Mouse (Mus musculus): ENCODE measurements around the gene Atl2.

Atl2 gene

GRCm38 (mm10) chr17:79897666-79898065 is 1.7 kb upstream of the Atl2 start:
- no peak for DNase-seq (ENCODE audit: low spot score)

DNA sequence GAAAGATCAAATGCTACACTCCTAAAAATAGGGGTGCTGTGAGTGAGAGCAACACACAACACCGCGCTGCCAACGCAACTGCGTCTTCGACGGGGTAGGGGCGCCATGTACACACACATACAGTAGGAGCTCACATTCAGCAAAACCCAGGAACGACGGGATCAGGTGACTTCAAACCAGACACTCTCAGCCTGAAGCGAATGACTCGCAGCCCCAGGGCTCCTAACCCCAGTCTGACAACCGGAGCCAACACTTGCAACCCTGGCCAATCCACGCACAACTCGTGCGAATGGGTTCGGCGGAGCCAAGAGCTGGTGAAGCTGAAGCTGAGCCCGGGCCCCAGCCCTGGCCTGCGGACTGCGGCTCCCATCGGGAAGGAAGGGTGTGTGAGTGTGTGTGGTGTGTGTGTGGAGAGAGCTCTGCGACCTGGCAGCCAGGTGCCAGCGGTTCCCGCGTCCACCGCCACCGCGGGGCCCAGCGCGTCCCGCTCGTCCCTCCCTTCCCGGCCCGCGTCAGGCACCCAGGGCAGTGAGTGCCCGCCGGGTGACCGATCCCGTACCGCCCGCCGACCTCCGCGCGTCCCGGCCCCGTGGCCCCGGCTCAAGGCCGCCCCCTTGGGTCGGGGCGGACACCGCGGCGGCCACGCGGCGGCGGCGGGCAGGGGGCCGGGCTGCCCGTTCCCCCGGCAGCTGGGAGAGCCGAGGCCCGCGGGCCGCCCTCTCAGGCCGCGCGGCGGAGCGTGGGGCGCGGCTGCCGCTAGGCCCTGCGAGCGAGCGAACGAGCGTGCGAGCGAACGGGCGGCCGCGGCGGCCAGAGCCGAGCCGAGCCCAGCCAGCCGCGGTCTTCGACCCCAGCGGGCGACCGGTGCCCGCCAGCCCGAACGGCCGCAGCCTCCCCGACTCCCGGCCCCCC is 696 bp downstream of the Atl2 start:
- no peak for DNase-seq (ENCODE audit: low spot score)

GRCm38 (mm10) chr17:79894054-79894453 is 1.9 kb downstream of the Atl2 start:
- no peak for DNase-seq (ENCODE audit: low spot score)

DNA sequence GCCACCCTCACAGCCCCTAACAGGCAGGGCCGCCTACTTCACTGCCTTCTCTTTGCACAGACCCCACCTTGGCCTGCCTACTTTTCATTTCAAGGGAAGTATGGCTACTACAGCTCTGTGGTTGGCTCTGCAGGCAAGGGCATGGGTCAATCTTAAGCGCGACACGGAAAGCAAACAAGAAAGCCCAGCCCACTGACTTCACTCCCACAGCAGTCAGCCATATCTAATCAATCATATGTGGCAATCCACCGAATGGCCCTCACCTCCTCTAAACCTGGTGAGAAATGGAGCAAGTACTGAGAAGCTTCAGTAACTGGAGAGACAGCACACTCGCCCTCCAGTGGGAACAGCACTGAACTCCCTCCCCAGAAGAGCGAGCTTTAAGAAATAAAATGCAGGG is 4.0 kb downstream of the Atl2 start:
- DNase-seq (ENCODE audit: low spot score): no peak

- DNase-seq (ENCODE audit: low spot score): no peak
These were observed 8.0 kb downstream of the Atl2 start for GRCm38 (mm10) chr17:79887926-79888325.

DNA sequence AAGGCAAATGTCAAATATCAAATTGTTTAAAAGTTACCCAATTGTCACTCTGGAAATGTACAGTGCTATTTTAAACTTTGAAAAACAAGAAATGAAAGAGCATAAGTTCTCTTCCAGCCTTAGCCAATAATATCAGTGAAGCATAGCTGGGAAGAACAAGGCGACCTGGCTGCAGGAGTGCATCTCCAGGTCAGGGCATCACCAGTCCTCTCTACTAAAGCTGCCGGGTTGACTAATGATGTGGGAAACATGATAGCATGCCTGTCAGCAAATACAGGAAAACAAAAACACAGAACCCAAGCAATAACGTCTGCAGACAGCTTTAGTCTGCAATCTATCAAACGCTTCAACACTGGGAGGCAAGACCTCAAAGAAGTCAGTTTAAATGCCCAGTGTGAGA is 12.7 kb downstream of the Atl2 start:
- no peak for DNase-seq (ENCODE audit: low spot score)

DNA sequence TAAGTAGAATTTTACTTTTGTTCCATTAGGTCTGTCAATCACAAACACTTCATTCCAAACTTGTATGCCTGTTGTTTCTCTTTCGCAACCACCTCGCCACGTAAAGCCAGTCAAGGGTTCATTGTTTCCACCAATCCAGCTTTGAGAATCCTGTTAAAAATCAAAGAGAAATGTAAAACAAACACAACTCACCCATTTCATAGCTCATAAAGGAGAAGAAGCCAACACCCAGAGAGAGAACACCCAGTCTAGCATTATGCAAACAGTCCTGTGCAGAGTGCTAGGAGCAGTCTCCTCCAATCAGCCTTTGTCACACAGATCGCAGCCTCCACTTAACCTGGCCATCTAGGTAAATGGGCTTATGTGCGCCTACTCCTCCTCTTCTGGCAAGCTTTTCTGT is 30.9 kb downstream of the Atl2 start:
- DNase-seq (ENCODE audit: low spot score): no peak

GRCm38 (mm10) chr17:79864503-79864902 is 31.4 kb downstream of the Atl2 start:
- no peak for DNase-seq (ENCODE audit: low spot score)

GRCm38 (mm10) chr17:79862038-79862437 is 33.9 kb downstream of the Atl2 start:
- DNase-seq (ENCODE audit: low spot score): peak; percentile 15

DNA sequence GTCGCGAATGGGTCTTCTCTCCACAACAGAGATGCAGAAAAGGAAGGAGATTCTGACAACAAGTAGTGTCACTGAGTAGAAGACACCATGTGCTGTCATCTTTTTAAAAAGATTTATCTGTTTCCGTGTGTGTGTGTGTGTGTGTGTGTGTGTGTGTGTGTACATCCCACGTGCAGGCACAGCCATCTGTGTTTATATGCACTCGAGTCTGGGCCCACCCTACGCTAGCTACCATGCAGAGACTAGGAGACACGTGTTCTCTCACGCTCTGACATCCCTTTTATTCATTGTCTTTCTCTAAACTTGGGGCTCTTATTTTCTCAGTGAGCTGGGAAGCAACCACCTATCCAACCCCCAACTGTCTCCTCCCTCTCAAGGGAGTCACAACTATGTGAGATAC is 40.4 kb downstream of the Atl2 start:
- DNase-seq (ENCODE audit: low spot score): no peak

DNA sequence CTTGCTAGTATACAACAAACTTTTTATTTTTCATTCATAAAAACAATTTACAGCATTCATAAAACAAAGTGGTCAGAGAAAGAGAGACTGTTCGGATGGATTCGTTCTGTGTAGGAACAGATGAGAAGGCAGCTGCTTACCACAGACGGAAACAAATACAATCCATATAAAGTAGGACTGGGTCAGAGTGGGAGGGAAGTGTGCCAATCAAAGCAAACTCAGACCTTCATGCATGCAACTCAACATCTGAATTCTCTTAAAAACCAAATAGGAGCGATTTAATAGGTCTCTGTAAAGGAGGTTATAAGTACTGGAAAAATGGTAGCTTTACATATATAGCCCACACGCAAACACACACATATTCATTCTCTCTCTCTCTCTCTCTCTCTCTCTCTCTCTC is 47.5 kb downstream of the Atl2 start:
- no peak for DNase-seq (ENCODE audit: low spot score)

DNA sequence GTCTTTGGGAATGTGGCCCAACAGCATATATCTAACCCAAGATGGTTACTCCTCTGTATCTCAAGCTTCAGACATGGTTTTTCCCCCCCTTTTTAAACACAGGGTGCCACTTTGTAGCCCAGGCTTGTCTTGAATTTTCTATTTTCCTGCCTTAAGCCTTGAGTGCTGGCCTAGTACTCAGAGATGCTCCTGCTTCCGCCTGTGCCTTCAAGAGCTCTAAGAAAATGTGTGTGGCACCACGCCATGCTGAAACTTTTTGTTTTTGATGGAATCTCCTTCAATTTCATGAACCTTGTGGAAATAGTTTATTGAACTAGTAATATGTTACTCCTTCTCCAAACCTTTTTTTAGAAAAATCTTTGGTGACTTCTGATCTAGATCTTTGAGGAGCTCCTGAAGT is 49.7 kb downstream of the Atl2 start:
- DNase-seq (ENCODE audit: low spot score): no peak

DNA sequence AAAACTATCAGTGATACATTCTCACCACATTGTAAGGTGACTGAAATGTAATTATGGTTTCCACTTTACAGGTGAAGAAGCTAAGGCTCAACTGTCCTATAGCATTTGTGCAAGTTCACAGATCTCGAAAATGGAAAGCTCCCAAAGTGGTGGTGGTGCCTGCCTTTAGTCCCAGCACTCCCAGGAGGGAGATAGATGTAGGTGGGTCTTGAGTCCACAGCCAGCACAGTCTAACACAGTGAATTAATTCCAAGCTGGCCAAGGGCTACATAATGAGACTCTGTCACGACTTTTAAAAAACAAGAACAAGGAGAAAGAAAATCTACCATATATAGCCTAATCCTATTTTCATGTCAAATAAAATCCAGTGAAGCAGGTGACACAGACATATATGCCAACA is 50.2 kb downstream of the Atl2 start:
- no peak for DNase-seq (ENCODE audit: low spot score)

DNA sequence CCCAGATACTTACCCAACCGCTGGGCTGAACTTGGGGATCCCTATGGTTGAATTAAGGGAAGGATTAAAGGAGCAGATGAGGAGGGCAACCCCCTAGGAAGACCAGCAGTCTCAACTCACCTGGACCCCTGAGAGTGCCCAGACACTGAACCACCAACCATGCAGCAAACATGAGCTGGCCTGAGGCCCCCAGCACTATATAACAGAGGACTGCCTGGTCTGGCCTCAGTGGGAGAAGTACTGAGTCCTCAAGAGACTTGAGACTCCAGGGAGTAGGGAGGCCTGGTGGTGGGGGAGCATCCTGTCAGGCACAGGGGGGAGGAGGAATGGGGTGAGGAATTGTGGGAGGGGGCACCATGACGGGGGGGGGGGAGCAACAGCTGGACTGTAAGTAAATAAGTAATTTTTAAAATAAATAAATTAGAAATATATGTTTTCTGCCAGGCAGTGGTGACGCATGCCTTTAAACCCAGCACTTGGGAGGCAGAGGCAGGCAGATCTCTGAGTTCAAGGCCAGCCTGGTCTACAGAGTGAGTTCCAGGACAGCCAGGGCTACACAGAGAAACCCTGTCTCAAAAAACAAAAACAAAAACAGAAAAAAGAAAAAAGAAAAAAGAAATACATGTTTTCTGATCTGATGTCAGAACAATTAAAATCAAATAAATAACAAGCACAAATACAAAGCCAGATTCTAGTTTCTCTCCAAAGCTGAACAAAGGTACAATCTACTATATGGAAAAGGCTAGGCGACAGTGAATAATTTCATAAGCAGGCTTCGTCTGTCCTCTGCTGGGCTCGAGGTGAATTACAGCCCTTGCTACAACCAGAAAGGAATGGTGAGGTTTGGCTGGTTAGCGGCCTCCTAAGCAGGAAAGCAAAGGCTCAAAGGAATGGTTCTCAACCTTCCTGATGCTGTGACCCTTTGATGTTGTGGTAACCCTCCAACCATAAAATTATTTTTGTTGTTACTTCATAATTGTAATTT is 55.4 kb downstream of the Atl2 start:
- DNase-seq (ENCODE audit: low spot score): no peak

GRCm38 (mm10) chr17:79836978-79837377 is 58.9 kb downstream of the Atl2 start:
- no peak for DNase-seq (ENCODE audit: low spot score)

- DNase-seq (ENCODE audit: low spot score): no peak
These were observed 60.1 kb downstream of the Atl2 start for GRCm38 (mm10) chr17:79835714-79836373.

GRCm38 (mm10) chr17:79832284-79832683 is 63.6 kb downstream of the Atl2 start:
- no peak for DNase-seq (ENCODE audit: low spot score)

DNA sequence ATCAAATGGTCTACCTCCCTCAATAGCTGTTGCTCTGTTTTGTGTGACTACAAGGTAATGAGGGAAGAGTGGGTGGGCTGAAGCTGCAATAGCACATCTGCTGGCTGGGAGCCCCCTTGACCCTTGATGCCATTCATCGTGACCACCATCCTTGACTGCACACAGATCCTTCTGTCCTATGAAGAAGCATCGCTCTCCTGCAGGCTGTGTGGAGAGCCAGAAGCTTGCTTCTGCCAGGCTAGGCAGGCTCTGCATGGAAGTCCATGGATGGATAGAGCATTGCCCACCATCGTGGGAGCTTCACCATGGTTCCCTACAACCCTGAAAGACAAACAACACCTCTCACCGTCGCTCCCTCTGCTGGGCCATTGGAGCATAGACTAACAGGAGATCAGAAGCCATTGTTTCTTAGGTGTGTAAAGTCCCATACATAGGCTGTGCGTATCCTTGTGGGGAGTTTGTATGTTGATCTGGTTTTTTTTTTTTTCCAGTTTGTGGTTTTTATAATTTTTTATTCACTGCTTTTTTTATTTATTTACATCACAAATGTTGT is 69.4 kb downstream of the Atl2 start:
- no peak for DNase-seq (ENCODE audit: low spot score)

DNA sequence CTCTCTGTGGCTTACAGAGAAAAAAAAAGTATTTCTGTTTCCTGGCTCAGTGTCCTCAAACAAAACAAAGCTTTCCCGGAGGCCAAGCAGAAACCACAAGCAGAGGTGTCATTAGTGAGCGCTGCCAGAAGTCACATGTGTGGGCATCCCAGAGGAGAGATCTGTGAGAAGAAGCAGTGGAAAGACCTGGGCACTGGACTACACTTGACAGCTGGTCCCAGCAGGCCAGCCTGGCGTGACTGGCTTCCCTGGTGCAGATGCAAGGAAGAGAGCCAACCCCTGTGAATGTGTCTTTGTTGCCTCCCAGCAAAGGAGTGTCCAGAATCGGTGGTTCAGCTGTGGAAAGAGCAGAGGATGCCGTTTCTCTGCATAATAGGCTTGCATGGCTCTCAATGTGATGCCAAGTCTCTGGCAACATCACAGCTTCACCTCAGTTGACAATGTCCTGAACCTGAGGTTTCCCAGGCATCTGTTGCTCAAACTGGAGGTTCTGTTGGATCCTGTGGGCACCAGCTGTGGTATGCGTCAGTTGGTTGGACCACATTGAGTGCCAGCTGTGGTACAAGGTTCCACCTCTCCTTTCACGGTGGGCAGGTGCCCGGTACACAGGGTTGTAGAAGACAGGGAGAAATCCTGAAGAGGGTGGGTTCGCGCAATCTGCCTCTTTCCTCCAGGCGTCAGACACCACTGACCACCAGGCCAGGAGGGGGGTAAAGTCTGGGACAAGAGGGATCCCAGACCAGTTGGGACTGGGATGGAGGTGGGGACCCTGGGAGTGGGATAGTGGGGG is 70.5 kb downstream of the Atl2 start:
- DNase-seq (ENCODE audit: low spot score): no peak

DNA sequence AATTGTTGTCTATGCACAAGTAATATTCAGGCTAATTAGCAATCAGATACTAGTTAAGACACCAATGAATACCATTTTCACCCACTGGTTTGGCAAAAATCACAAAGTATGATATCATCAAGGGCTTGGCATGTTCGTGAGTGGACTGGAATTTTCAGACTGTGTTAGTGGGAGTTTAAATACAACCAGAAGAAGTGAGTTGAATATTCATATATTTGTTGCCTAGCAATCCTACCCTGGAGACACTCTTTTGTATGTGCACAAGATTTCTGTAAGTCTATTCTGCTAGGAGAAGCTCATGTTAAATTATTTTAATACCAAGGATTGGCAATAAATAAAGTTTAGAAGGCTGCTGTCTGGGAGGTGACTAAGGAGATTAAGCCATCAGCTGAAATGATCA is 71.5 kb downstream of the Atl2 start:
- DNase-seq (ENCODE audit: low spot score): no peak

DNA sequence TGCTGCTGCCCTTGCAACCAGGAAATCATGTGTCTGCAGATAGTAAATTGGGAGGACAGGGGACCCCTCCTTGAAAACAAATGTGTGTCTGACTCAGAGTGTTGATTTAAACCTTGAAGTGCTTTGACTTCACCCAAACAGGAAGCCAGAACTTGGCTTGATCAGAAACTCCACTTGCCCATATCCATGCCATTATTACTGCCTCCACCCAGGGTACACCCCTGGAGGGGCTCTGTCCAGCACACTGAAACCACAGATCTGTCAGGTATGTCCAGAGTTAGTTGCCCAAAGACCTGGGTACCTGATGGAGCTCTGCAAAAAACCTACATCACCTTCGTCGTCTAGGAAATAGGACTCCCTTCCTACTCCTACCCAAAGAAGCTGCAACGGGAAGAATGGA is 77.0 kb downstream of the Atl2 start:
- DNase-seq (ENCODE audit: low spot score): no peak

Measured in c-Kit-positive CD71-positive TER-119-positive erythroid progenitor cells, embryonic 14.5 days (primary cell).